Mouse (Mus musculus) olfactory bulb, adult 2 months (tissue): Measurements from ENCODE around the gene Prr5l.

ENCODE experiments used
- CTCF ChIP-seq: fragments of 200-500 bp; IDR thresholded peaks from 2 replicates; pipeline ENCODE4 v1.5.1; 2012; ENCODE audit warnings: low read depth, mild to moderate bottlenecking, low read length, moderate library complexity; ENCODE audit not compliant: insufficient read depth
- POLR2A ChIP-seq: fragments of 200-500 bp; IDR thresholded peaks from 2 replicates; pipeline ENCODE4 v1.6.1; 2012; ENCODE audit warnings: mild to moderate bottlenecking, low read depth, low read length, moderate library complexity; ENCODE audit not compliant: insufficient read depth

DNA sequence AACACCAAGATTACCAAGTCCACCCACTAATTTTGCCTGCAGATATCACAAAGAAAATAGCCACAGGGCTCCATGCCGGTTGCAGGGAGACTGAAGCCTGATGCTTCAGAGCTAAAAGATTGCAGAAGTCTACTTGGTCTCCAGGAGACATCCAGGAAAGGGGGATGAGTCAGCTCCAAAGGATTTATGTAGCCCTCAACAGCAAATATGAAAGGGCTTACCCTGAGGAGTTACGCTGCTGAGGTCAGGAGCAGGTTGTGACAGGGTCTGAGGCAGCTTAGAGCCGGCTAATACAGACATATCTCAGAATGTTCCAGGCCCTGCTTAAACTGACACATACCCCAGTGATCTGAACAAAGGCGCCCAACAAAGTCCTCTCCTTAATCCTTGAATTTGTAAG lies 90.7 kb downstream of the Prr5l start:
- no peak for TF ChIP-seq CTCF
- TF ChIP-seq POLR2A, result no peak
